Comparison of ENCODE assay signal across 1 mouse cellular context in genomic region chr3:154879515-154879914, GRCm38 (mm10).
TF ChIP-seq lines count a peak whose summit lies in the region.

No protein-coding gene starts in this region.

TF ChIP-seq in CH12.LX, 34 proteins besides CTCF, POLR2A, EP300 and RAD21 (continued from another document):
- no peak for TF ChIP-seq ZC3H11A (IDR thresholded peaks at IDR 0.05; ENCODE audit: low read depth, low read length)
- TF ChIP-seq SIN3A (IDR thresholded peaks at IDR 0.05; ENCODE audit: low read length) = 0 out of 2 replicates have a peak, but pooled peaks have one; percentile 42
- TF ChIP-seq ETS1 (conservative IDR thresholded peaks at IDR 0.05; ENCODE audit: low read depth, low read length) = no peak
- no peak for TF ChIP-seq JUN (IDR thresholded peaks at IDR 0.05; ENCODE audit: insufficient read depth, low read depth, low read length)
- TF ChIP-seq MEF2A (IDR thresholded peaks at IDR 0.05; ENCODE audit: borderline replicate concordance, low read depth, low read length) = no peak
